Mouse (Mus musculus): ENCODE measurements around the gene Nrd1. TPM values are rescaled to one million over a fixed set of nuclear protein-coding genes. Genes with fewer than 3 reads are reported as not detected.

Nrd1 gene
- total and polyA plus RNA-seq, 3 experiments = 24.2 to 883 (median 72.7) TPM

DNA sequence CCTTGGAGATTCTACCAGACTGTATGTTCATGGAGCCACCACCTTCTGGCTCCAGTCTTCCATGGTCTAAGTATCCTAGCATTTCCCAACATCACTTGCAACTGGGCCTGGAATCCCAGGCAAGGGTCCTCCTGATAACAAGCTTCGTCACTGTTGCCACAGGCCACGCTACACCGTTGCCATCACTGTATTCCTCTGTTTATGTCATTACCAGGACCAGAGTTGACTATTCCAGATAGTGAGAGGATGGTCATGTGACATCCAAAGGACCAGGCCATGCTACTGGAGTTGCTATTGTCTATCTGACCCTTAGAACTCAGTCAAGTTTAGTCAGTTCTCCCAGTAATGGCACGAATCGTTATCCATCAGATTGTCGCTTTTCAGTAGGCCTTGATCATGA lies 9.9 kb upstream of the Nrd1 start:
- no peak for DNase-seq (ENCODE audit: low read depth, low spot score)
- Histone ChIP-seq H3K79me2 (ENCODE audit: control insufficient read depth, insufficient read depth, low read length, poor library complexity) (no peaks in the 10 kb centered on the region), H3K9ac (ENCODE audit: control insufficient read depth, low read depth, low read length, poor library complexity, severe bottlenecking) (no peak overlapping the region), H3K27me3 (ENCODE audit: control insufficient read depth in 1 of 2, insufficient read depth in 2 of 2, low read length in 2 of 2) (peaks cover 2 to 3% of the 10 kb centered on the region in 2 experiments; a peak in 3 of 4 replicates), H3K4me1 (ENCODE audit: control insufficient read depth in 1 of 2, insufficient read depth in 2 of 2, low read length in 2 of 2) (peaks cover 0 to 11% of the 10 kb centered on the region in 2 experiments; a peak in 3 of 4 replicates), H3K4me3 (ENCODE audit: control insufficient read depth in 1 of 2, insufficient read depth in 1 of 2, low read depth in 2 of 2, low read length in 2 of 2) (no peak overlapping the region), H3K27ac (ENCODE audit: control insufficient read depth, low read depth, low read length) (no peak overlapping the region), H3K9me3 (replicated peaks; ENCODE audit: insufficient read depth, low read length) (no peaks in the 10 kb centered on the region), H3K36me3 (ENCODE audit: control insufficient read depth in 1 of 2, insufficient read depth in 2 of 2, low read length in 2 of 2) (peaks cover 0 to 14% of the 10 kb centered on the region in 2 experiments; a peak in 2 of 4 replicates)
- no peak for TF ChIP-seq KAT2A (conservative IDR thresholded peaks at IDR 0.05; ENCODE audit: low read depth, low read length)
- no peak for TF ChIP-seq SIN3A (IDR thresholded peaks at IDR 0.05; ENCODE audit: low read length)
- no peak for TF ChIP-seq MAZ (IDR thresholded peaks at IDR 0.05; ENCODE audit: low read depth, low read length)
- no peak for TF ChIP-seq TBP (IDR thresholded peaks at IDR 0.05; ENCODE audit: low read depth, low read length)
- TF ChIP-seq ETS1 (IDR thresholded peaks at IDR 0.05; ENCODE audit: low read depth, low read length) = no peak
- no peak for TF ChIP-seq MXI1 (IDR thresholded peaks at IDR 0.05; ENCODE audit: low read depth, low read length)
- no peak for TF ChIP-seq GATA1 (IDR thresholded peaks at IDR 0.05; ENCODE audit: low read depth, low read length)
- TF ChIP-seq NRF1 (IDR thresholded peaks at IDR 0.05; ENCODE audit: insufficient read depth, low read depth, low read length, poor library complexity, severe bottlenecking) = no peak

DNA sequence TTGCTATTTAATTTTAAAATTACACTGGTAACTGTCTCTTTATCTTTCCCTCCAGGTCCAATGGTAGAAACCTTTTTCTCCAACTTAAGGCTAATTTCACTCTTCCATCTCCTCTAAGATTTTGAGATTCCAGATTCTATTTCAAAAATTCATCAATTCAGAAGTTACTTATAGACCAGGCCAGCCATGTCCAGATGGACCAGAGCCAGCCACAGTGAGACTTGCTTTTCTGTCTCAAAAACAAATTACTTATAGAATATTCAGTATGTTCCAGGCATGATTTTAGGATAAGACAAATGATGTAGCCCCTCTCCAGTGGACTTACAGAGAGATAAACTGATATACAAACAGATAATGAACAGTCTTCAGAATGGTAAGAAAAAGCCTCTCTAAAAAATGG lies 8.6 kb upstream of the Nrd1 start:
- DNase-seq (ENCODE audit: low read depth, low spot score) = no peak
- TF ChIP-seq E2F4 (IDR thresholded peaks at IDR 0.05; ENCODE audit: borderline replicate concordance, low read depth, low read length) = no peak
- no peak for TF ChIP-seq UBTF (IDR thresholded peaks at IDR 0.05; ENCODE audit: borderline replicate concordance, insufficient read depth, low read depth, low read length)
- Histone ChIP-seq H3K36me3 (ENCODE audit: control insufficient read depth in 1 of 2, insufficient read depth in 2 of 2, low read length in 2 of 2) (peaks cover 0 to 14% of the 10 kb centered on the region in 2 experiments; a peak in 2 of 4 replicates), H3K27ac (ENCODE audit: control insufficient read depth, low read depth, low read length) (no peak overlapping the region), H3K9ac (ENCODE audit: control insufficient read depth, low read depth, low read length, poor library complexity, severe bottlenecking) (no peak overlapping the region), H3K9me3 (replicated peaks; ENCODE audit: insufficient read depth, low read length) (no peaks in the 10 kb centered on the region), H3K27me3 (ENCODE audit: control insufficient read depth in 1 of 2, insufficient read depth in 2 of 2, low read length in 2 of 2) (peaks cover 2 to 3% of the 10 kb centered on the region in 2 experiments; a peak in 3 of 4 replicates), H3K79me2 (ENCODE audit: control insufficient read depth, insufficient read depth, low read length, poor library complexity) (no peaks in the 10 kb centered on the region), H3K4me3 (ENCODE audit: control insufficient read depth in 1 of 2, insufficient read depth in 1 of 2, low read depth in 2 of 2, low read length in 2 of 2) (no peak overlapping the region), H3K4me1 (ENCODE audit: control insufficient read depth in 1 of 2, insufficient read depth in 2 of 2, low read length in 2 of 2) (peaks cover 0 to 11% of the 10 kb centered on the region in 2 experiments; a peak in 3 of 4 replicates)

DNA sequence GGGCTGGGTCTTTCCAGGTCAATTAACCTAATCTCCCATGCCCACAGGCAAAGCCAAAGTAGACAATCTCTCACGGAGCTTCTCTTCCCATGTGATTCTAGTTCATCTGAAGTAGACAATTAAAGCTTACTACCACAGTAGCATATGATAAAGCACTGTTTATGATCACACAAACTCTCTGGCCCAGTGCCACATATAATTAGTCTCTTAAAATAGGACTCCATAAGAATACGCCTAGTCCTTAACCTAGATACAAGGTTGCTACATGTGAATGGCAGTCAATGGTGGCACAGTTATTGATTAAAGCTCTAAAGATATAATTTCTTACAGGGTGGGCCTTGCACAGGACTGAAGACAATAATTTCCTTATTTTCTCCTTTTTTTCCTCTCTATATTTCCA lies 7.5 kb upstream of the Nrd1 start:
- no peak for DNase-seq (ENCODE audit: low read depth, low spot score)
- Histone ChIP-seq H3K79me2 (ENCODE audit: control insufficient read depth, insufficient read depth, low read length, poor library complexity) (no peaks in the 10 kb centered on the region), H3K27ac (ENCODE audit: control insufficient read depth, low read depth, low read length) (no peak overlapping the region), H3K36me3 (ENCODE audit: control insufficient read depth in 1 of 2, insufficient read depth in 2 of 2, low read length in 2 of 2) (peaks cover 0 to 14% of the 10 kb centered on the region in 2 experiments; a peak in 2 of 4 replicates), H3K4me1 (ENCODE audit: control insufficient read depth in 1 of 2, insufficient read depth in 2 of 2, low read length in 2 of 2) (peaks cover 0 to 8% of the 10 kb centered on the region in 2 experiments; a peak in 3 of 4 replicates), H3K9ac (ENCODE audit: control insufficient read depth, low read depth, low read length, poor library complexity, severe bottlenecking) (no peak overlapping the region), H3K27me3 (ENCODE audit: control insufficient read depth in 1 of 2, insufficient read depth in 2 of 2, low read length in 2 of 2) (peaks cover 3% of the 10 kb centered on the region in 2 experiments; a peak in 3 of 4 replicates), H3K9me3 (replicated peaks; ENCODE audit: insufficient read depth, low read length) (no peaks in the 10 kb centered on the region), H3K4me3 (ENCODE audit: control insufficient read depth in 1 of 2, insufficient read depth in 1 of 2, low read depth in 2 of 2, low read length in 2 of 2) (no peak overlapping the region)
- no peak for TF ChIP-seq MYB (IDR thresholded peaks at IDR 0.05; ENCODE audit: low read depth, low read length)
- TF ChIP-seq ZMIZ1 (IDR thresholded peaks at IDR 0.05; ENCODE audit: low read depth, low read length) = no peak
- TF ChIP-seq CHD1 (IDR thresholded peaks at IDR 0.05; ENCODE audit: low read depth, low read length) = no peak
- TF ChIP-seq ETS1 (IDR thresholded peaks at IDR 0.05; ENCODE audit: low read depth, low read length) = no peak
- TF ChIP-seq HCFC1 (IDR thresholded peaks at IDR 0.05; ENCODE audit: low read depth, low read length) = no peak
- no peak for TF ChIP-seq TCF12 (IDR thresholded peaks at IDR 0.05; ENCODE audit: low read depth, low read length)
- TF ChIP-seq TBP (IDR thresholded peaks at IDR 0.05; ENCODE audit: low read depth, low read length) = no peak
- no peak for TF ChIP-seq MAZ (IDR thresholded peaks at IDR 0.05; ENCODE audit: low read depth, low read length)
- no peak for TF ChIP-seq E2F4 (IDR thresholded peaks at IDR 0.05; ENCODE audit: borderline replicate concordance, low read depth, low read length)
- no peak for TF ChIP-seq JUND (IDR thresholded peaks at IDR 0.05; ENCODE audit: low read depth, low read length)
- no peak for TF ChIP-seq CTCF (IDR thresholded peaks at IDR 0.05 in 2 of 3, conservative IDR thresholded peaks at IDR 0.05 in 1 of 3; ENCODE audit: control insufficient read depth in 1 of 3, insufficient read depth in 1 of 3, low read depth in 2 of 3, low read length in 3 of 3, poor library complexity in 1 of 3, severe bottlenecking in 1 of 3)
- TF ChIP-seq GABPA (IDR thresholded peaks at IDR 0.05; ENCODE audit: low read depth, low read length) = no peak
- no peak for TF ChIP-seq NRF1 (IDR thresholded peaks at IDR 0.05; ENCODE audit: insufficient read depth, low read depth, low read length, poor library complexity, severe bottlenecking)

Measured in MEL (cell line).